Mouse (Mus musculus): ENCODE measurements around the gene Ppm1n. TPM values are rescaled to one million over a fixed set of nuclear protein-coding genes. Genes with fewer than 3 reads are reported as not detected.
A peak's percentile ranks its signal among the peaks of the same experiment; 100 is the strongest.

Ppm1n gene
- polyA plus RNA-seq, 1 experiment from 2014 or later, result 1.0 TPM

- H3K9me3 ChIP-seq (ENCODE audit: control insufficient read depth, low read length), result no peaks in the 10 kb centered on the region
- no peak overlapping the region for H3K9ac ChIP-seq
- H3K4me3 ChIP-seq (replicated peaks; ENCODE audit: low read length), result no peak overlapping the region
- no peak for ATAC-seq (ENCODE audit: low FRiP score)
- no peak overlapping the region for H3K27ac ChIP-seq
- 0 out of 2 replicates have a peak, but pooled peaks cover under 1% of the 10 kb centered on the region for H3K4me1 ChIP-seq (replicated peaks; ENCODE audit: control insufficient read depth, insufficient read depth, low read length)
- no peaks in the 10 kb centered on the region for H3K36me3 ChIP-seq (replicated peaks; ENCODE audit: control insufficient read depth, insufficient read depth)
- H3K27me3 ChIP-seq (ENCODE audit: control insufficient read depth, insufficient read depth, low read length), result no peaks in the 10 kb centered on the region
- H3K4me2 ChIP-seq (replicated peaks), result no peak overlapping the region
- DNase-seq (ENCODE audit: low spot score), result no peak
- WGBS, result 91% methylated on average over 2 of the region's 2 CpGs
Observed at GRCm38 (mm10) chr7:19235092-19235671, 44.7 kb downstream of the Ppm1n start.

GRCm38 (mm10) chr7:19234652-19235051 lies 45.2 kb downstream of the Ppm1n start:
- ATAC-seq (ENCODE audit: low FRiP score) (no peak), DNase-seq (ENCODE audit: low spot score) (no peak)
- no peaks in the 10 kb centered on the region for H3K9me3 ChIP-seq (ENCODE audit: control insufficient read depth, low read length)
- H3K9ac ChIP-seq, result no peak overlapping the region
- H3K27me3 ChIP-seq (ENCODE audit: control insufficient read depth, insufficient read depth, low read length), result no peaks in the 10 kb centered on the region
- 78% methylated on average over 5 of the region's 5 CpGs for WGBS
- peaks cover 5% of the 10 kb centered on the region for H3K4me1 ChIP-seq (replicated peaks; ENCODE audit: control insufficient read depth, insufficient read depth, low read length)
- no peaks in the 10 kb centered on the region for H3K36me3 ChIP-seq (replicated peaks; ENCODE audit: control insufficient read depth, insufficient read depth)
- H3K4me3 ChIP-seq (replicated peaks; ENCODE audit: low read length), result no peak overlapping the region
- H3K27ac ChIP-seq, result no peak overlapping the region
- no peak overlapping the region for H3K4me2 ChIP-seq (replicated peaks)

- DNase-seq (ENCODE audit: low spot score) (no peak), ATAC-seq (ENCODE audit: low FRiP score) (no peak)
- Histone ChIP-seq H3K27me3 (ENCODE audit: control insufficient read depth, insufficient read depth, low read length) (no peaks in the 10 kb centered on the region), H3K27ac (no peak overlapping the region), H3K4me1 (replicated peaks; ENCODE audit: control insufficient read depth, insufficient read depth, low read length) (peaks cover 15% of the 10 kb centered on the region), H3K9me3 (ENCODE audit: control insufficient read depth, low read length) (no peaks in the 10 kb centered on the region), H3K9ac (no peak overlapping the region), H3K36me3 (replicated peaks; ENCODE audit: control insufficient read depth, insufficient read depth) (no peaks in the 10 kb centered on the region), H3K4me3 (replicated peaks; ENCODE audit: low read length) (no peak overlapping the region), H3K4me2 (replicated peaks) (no peak overlapping the region)
- WGBS, result 92% methylated on average over 3 of the region's 3 CpGs
Observed at GRCm38 (mm10) chr7:19231849-19232248, 48.0 kb downstream of the Ppm1n start.

GRCm38 (mm10) chr7:19230899-19231298 lies 49.0 kb downstream of the Ppm1n start:
- Histone ChIP-seq H3K4me1 (replicated peaks; ENCODE audit: control insufficient read depth, insufficient read depth, low read length) (peaks cover 18% of the 10 kb centered on the region), H3K9me3 (ENCODE audit: control insufficient read depth, low read length) (no peaks in the 10 kb centered on the region), H3K36me3 (replicated peaks; ENCODE audit: control insufficient read depth, insufficient read depth) (no peaks in the 10 kb centered on the region), H3K4me2 (replicated peaks) (no peak overlapping the region), H3K4me3 (replicated peaks; ENCODE audit: low read length) (no peak overlapping the region), H3K27me3 (ENCODE audit: control insufficient read depth, insufficient read depth, low read length) (no peaks in the 10 kb centered on the region), H3K9ac (no peak overlapping the region), H3K27ac (no peak overlapping the region)
- 98% methylated on average over 5 of the region's 5 CpGs for whole genome bisulfite sequencing
- no peak for ATAC-seq (ENCODE audit: low FRiP score)
- DNase-seq (ENCODE audit: low spot score), result no peak

GRCm38 (mm10) chr7:19230041-19230580 lies 49.8 kb downstream of the Ppm1n start:
- 96% methylated on average over 2 of the region's 2 CpGs for WGBS
- Histone ChIP-seq H3K4me2 (replicated peaks) (peak overlapping the region; percentile 94; the same call in 1 of the 2 replicates), H3K27me3 (ENCODE audit: control insufficient read depth, insufficient read depth, low read length) (no peaks in the 10 kb centered on the region), H3K4me1 (replicated peaks; ENCODE audit: control insufficient read depth, insufficient read depth, low read length) (peaks cover 18% of the 10 kb centered on the region), H3K4me3 (replicated peaks; ENCODE audit: low read length) (0 out of 2 replicates have a peak overlapping the region, but pooled peaks have one; percentile 55), H3K36me3 (replicated peaks; ENCODE audit: control insufficient read depth, insufficient read depth) (no peaks in the 10 kb centered on the region; the same call in 1 of the 2 replicates), H3K9me3 (ENCODE audit: control insufficient read depth, low read length) (no peaks in the 10 kb centered on the region), H3K27ac (no peak overlapping the region), H3K9ac (peak overlapping the region; percentile 39; the same call in 1 of the 2 replicates)
- no peak for ATAC-seq (ENCODE audit: low FRiP score)
- no peak for DNase-seq (ENCODE audit: low spot score)

GRCm38 (mm10) chr7:19229404-19229803 lies 50.5 kb downstream of the Ppm1n start:
- Histone ChIP-seq H3K9ac (peak overlapping the region; percentile 74), H3K4me2 (replicated peaks) (peak overlapping the region; percentile 94), H3K4me3 (replicated peaks; ENCODE audit: low read length) (peak overlapping the region; percentile 55), H3K27me3 (ENCODE audit: control insufficient read depth, insufficient read depth, low read length) (no peaks in the 10 kb centered on the region), H3K27ac (peak overlapping the region; percentile 100), H3K36me3 (replicated peaks; ENCODE audit: control insufficient read depth, insufficient read depth) (no peaks in the 10 kb centered on the region; the same call in 1 of the 2 replicates), H3K9me3 (ENCODE audit: control insufficient read depth, low read length) (no peaks in the 10 kb centered on the region), H3K4me1 (replicated peaks; ENCODE audit: control insufficient read depth, insufficient read depth, low read length) (peaks cover 18% of the 10 kb centered on the region)
- no peak for DNase-seq (ENCODE audit: low spot score)
- no peak for ATAC-seq (ENCODE audit: low FRiP score)
- WGBS, result 49% methylated on average over 5 of the region's 5 CpGs

GRCm38 (mm10) chr7:19228793-19229148 lies 51.1 kb downstream of the Ppm1n start:
- H3K4me3 ChIP-seq (replicated peaks; ENCODE audit: low read length), result peak overlapping the region; percentile 55
- whole genome bisulfite sequencing, result 0% methylated on average over 14 of the region's 14 CpGs
- H3K27ac ChIP-seq, result peak overlapping the region; percentile 100
- ATAC-seq (ENCODE audit: low FRiP score) (no peak), DNase-seq (ENCODE audit: low spot score) (no peak)
- no peaks in the 10 kb centered on the region for H3K9me3 ChIP-seq (ENCODE audit: control insufficient read depth, low read length)
- H3K27me3 ChIP-seq (ENCODE audit: control insufficient read depth, insufficient read depth, low read length), result no peaks in the 10 kb centered on the region
- peak overlapping the region; percentile 74 for H3K9ac ChIP-seq
- peaks cover 18% of the 10 kb centered on the region for H3K4me1 ChIP-seq (replicated peaks; ENCODE audit: control insufficient read depth, insufficient read depth, low read length)
- no peaks in the 10 kb centered on the region; the same call in 1 of the 2 replicates for H3K36me3 ChIP-seq (replicated peaks; ENCODE audit: control insufficient read depth, insufficient read depth)
- peak overlapping the region; percentile 94 for H3K4me2 ChIP-seq (replicated peaks)

GRCm38 (mm10) chr7:19227883-19228792 lies 51.7 kb downstream of the Ppm1n start, which contains the start of gene Opa3:
Gene Opa3 (plus strand): TSS chr7:19228334.
- Histone ChIP-seq H3K27ac (peak within 1 kb of the TSS; percentile 100), H3K4me3 (replicated peaks; ENCODE audit: low read length) (peak within 1 kb of the TSS; percentile 55), H3K9ac (peak within 1 kb of the TSS; percentile 79), H3K36me3 (replicated peaks; ENCODE audit: control insufficient read depth, insufficient read depth) (no peaks in the 10 kb centered on the region; the same call in 1 of the 2 replicates), H3K4me1 (replicated peaks; ENCODE audit: control insufficient read depth, insufficient read depth, low read length) (peaks cover 18% of the 10 kb centered on the region), H3K9me3 (ENCODE audit: control insufficient read depth, low read length) (no peaks in the 10 kb centered on the region), H3K4me2 (replicated peaks) (peak within 1 kb of the TSS; percentile 94), H3K27me3 (ENCODE audit: control insufficient read depth, insufficient read depth, low read length) (no peaks in the 10 kb centered on the region)
- DNase-seq (ENCODE audit: low spot score), result peak; percentile 100
- ATAC-seq (ENCODE audit: low FRiP score), result peak; percentile 94
- WGBS, result under 1% methylated on average over 91 of the region's 91 CpGs
